Mouse (Mus musculus) urinary bladder, adult 18-20 months (tissue): ENCODE results near the gene Bbc3.
"Not testable (repeated sequence)": the region's sequence is repeated elsewhere in the genome, so short reads cannot be mapped to it uniquely, and the experiment has no call there.

ENCODE experiments used
- DNase-seq, 2 experiments: peaks; one replicate each; pipeline ENCODE4 v3.0.0; 2022; ENCODE audit warnings: low spot score in 2 of 2, mixed read lengths in 2 of 2

Gene Bbc3

GRCm38 (mm10) chr7:16294346-16294745 lies 13.8 kb upstream of the Bbc3 start:
- DNase-seq, result no peak

GRCm38 (mm10) chr7:16294837-16295236 lies 13.4 kb upstream of the Bbc3 start:
- DNase-seq, result peak; percentile 91 to 92

GRCm38 (mm10) chr7:16295321-16295900 lies 12.8 kb upstream of the Bbc3 start:
- DNase-seq, result peak; percentile 61 to 73

GRCm38 (mm10) chr7:16296146-16296545 lies 12.0 kb upstream of the Bbc3 start:
- DNase-seq, result no peak

GRCm38 (mm10) chr7:16296766-16297390 lies 11.3 kb upstream of the Bbc3 start:
- DNase-seq, result peak; percentile 75 to 84

GRCm38 (mm10) chr7:16297616-16298015 lies 10.6 kb upstream of the Bbc3 start:
- DNase-seq, result no peak

- DNase-seq, result no peak
Observed at GRCm38 (mm10) chr7:16298927-16299326, 9.3 kb upstream of the Bbc3 start.

GRCm38 (mm10) chr7:16299419-16300035 lies 8.7 kb upstream of the Bbc3 start:
- peak; percentile 62 to 72 for DNase-seq

- not testable (repeated sequence) for DNase-seq
Observed at GRCm38 (mm10) chr7:16307141-16307540, 1.1 kb upstream of the Bbc3 start.

GRCm38 (mm10) chr7:16308555-16309317 lies 543 bp downstream of the Bbc3 start:
- DNase-seq, result peak in 1 of 2 experiments; percentile 19

GRCm38 (mm10) chr7:16309318-16310019 lies 1.3 kb downstream of the Bbc3 start:
- DNase-seq, result peak; percentile 87 to 92

- peak; percentile 77 to 82 for DNase-seq
Observed at GRCm38 (mm10) chr7:16310020-16310520, 1.9 kb downstream of the Bbc3 start.

GRCm38 (mm10) chr7:16310521-16311452 lies 2.6 kb downstream of the Bbc3 start:
- peak in 1 of 2 experiments; percentile 43 for DNase-seq

- DNase-seq, result peak in 1 of 2 experiments; percentile 35
Observed at GRCm38 (mm10) chr7:16311453-16312004, 3.3 kb downstream of the Bbc3 start.

- DNase-seq, result peak; percentile 22 to 55
Observed at GRCm38 (mm10) chr7:16312011-16312671, 3.9 kb downstream of the Bbc3 start.

GRCm38 (mm10) chr7:16312672-16313311 lies 4.6 kb downstream of the Bbc3 start:
- DNase-seq, result peak; percentile 58 to 66

GRCm38 (mm10) chr7:16313481-16314220 lies 5.5 kb downstream of the Bbc3 start:
- DNase-seq, result peak; percentile 77 to 79

- no peak for DNase-seq
Observed at GRCm38 (mm10) chr7:16314221-16314775, 6.1 kb downstream of the Bbc3 start.
